Mouse (Mus musculus) kidney, adult 2 months (tissue): Measurements from ENCODE around the gene Apbb1ip.

Source experiments
- CTCF ChIP-seq: fragments of 200-500 bp; conservative IDR thresholded peaks from 2 replicates; pipeline ENCODE4 v1.5.1; 2011; ENCODE audit warnings: low read depth, mild to moderate bottlenecking, control low read depth, low read length, moderate library complexity, mixed read lengths; ENCODE audit not compliant: insufficient read depth, insufficient read length
- POLR2A ChIP-seq: fragments of 200-500 bp; IDR thresholded peaks from one replicate; pipeline ENCODE4 v1.6.1; 2011; ENCODE audit warnings: low read depth, low read length, control low read depth

- TF ChIP-seq CTCF (no peak), POLR2A (no peak)
Observed at GRCm38 (mm10) chr2:22874628-22875027, 100.7 kb downstream of the Apbb1ip start.
